Mouse (Mus musculus) cerebellum, adult 9-10 months (tissue): ENCODE measurements around the gene Ndel1.

Source experiments
- DNase-seq: peaks from one replicate; pipeline ENCODE4 v3.0.0; 2022

Gene Ndel1

DNA sequence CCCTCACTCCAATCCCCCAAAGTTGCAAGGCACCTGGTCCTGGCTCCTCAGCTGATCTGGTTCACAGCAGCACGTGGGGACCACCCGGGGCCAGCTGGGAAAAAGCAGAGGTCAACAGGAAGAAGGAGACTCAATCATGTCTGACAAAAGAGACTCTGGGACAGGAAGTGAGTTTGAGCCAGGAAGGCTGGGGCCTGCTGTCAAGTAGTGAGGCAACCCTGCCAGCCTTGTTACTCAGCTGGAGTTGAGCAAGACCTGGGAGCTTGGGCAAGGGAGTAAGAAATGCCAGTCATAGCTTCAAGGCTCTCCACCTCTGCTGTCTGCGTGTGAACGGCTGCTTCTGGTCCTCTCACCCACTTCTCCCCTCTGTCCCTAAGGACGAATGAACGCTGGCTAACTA is at the start of gene Ndel1:
Gene Ndel1, minus strand, starts transcription at position 111 of the 400 bp plus-strand sequence.
- no peak for DNase-seq

DNA sequence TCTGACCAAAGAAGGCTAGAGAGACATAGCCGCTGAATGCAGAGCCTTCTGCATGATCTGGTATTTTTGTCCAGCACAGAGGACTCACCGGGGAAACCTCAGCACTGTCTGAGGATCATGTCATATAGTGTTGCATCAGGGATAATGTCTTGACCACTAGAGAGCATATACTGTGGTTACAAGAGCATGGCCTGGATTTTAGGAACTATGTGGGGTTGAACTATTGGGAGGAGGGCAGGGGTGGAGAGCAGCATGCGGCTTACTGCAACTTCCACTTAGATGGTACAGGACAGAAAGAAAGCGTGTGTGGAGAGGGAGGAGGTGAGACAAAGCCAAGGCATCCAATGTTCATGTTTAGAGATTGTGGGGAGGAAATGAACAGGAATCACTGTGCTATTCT is 42.9 kb upstream of the Ndel1 start:
- DNase-seq = no peak

DNA sequence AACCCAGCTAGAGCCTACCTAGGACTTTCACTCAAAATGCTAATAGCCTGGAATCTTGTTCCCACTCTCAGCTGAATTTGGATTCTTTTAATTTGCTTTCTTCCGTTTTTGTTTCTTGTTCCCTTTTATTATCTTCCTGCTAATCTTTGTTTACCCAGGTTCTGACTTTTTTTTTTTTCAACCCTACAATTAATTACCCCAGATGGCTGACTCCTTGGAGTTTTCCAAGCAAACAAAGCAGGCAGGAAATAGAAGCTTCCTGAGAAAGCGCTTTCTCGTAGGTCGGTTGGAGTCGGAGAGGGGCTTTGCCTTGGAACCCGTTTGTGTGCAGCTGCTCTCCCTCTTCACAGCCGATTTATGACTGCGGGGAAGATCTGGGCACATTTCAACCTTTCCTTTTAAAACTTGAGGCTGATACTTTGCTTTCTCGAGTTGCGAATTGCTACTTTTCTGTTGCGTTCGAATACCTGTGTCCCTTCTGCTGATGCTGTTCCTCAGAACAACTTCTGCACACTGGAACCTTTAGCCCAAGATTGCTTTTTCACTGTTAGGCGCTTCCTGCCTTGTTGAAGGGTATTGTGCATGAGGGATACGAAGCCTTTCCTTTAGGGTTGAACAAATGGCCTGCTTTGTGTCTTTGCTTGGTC is 40.0 kb upstream of the Ndel1 start:
- DNase-seq = no peak

DNA sequence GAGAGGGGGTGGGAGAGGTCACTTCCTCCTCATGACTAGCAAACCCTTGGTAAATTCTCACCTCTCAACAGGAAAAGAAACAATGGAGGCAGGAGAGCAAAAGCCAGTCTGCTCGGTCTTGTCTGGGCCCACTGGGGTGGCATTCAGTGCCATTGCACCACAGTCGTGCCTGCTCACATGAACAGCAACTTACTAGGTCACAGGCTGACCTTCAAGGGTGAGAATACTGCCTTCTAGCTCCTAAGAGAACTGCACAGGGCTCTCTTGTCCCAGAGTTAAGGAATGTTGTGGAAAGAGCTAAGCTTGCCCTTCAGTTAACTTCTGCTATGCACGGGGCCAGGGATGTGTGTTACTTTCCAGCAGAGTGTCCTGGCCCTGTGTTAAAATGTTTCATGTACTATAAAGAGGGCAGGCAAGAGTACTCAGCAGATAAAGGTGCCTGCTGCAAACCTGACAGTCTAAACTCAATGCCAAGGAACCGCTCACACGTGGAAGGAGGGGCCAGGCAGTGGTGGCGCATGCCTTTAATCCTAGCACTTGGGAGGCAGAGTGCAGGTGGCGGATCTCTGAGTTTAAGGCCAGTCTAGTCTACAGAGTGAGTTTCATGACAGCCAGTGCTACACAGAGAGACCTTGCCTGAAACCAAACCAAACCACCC is 37.3 kb upstream of the Ndel1 start:
- no peak for DNase-seq

DNA sequence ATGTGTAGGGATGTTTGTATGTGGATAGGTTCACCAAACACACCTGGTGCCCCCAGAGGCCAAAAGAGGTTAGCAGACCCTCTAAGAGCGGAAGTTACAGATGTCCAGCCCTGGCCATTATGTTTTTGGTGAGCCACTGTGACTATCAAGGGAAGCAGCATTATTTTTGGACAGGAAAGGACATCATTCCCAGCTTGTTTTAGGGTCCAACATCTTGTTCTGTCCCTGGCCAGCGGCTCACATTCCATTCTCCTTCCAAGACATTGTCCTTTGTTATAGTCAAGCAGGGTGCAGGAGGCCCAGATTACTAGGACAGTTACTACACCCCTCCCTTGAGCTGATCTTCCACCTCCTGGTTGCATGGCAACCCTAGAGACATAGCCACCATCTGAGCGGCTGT is 35.6 kb upstream of the Ndel1 start:
- no peak for DNase-seq

DNA sequence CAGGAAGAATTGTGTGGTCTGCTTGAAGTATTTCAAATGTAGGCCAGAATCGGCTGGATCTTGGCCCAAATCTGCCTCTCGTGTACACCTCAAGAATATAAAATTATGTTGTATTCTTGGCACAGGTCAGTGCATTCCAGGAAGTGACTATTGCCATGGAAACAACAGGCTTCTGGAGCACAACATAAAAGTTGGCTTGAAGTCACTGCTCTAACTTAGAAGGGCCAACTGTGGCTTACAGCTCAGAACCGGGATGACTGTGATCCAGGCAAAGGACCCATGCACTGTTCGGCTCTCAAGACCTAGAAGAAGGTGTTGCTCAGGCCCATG is 34.8 kb upstream of the Ndel1 start:
- peak; percentile 16 for DNase-seq

DNA sequence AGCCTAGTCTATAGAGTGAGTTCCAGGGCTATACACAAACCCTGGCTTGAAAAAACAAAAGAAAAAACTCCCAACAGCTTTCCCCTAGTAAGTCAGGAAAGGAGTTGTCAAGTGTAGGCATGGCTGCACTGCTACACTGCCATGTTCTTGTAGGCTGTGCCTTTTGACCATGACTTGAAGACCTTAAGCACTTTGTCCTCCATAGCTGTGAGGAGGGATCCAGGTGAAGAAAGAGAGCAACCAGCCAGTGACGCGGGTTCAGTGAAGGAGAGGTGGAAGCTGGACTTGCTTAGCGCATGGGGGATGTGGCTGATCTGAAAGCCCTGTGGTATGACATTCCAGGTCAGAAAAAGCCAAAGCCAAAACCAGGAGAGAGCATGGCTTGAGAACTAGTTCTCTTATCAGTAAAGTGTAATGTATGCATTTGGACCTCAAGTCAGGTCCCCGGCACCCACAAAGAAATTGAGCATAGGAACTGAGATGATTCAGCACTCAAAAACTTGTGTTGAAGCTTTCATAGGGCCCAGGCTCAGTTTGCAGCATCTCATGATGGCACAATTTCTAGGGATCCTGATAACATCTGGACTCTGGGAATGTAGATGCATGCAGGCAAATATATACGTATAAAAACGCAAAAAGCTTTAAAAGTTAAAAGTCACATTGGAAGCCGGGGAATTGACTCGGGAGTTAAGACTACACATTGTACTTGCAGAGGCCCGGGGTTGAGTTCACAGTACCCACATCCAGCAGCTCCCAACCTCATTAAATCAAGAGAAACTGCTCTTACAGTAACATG is 34.2 kb upstream of the Ndel1 start:
- DNase-seq = no peak

DNA sequence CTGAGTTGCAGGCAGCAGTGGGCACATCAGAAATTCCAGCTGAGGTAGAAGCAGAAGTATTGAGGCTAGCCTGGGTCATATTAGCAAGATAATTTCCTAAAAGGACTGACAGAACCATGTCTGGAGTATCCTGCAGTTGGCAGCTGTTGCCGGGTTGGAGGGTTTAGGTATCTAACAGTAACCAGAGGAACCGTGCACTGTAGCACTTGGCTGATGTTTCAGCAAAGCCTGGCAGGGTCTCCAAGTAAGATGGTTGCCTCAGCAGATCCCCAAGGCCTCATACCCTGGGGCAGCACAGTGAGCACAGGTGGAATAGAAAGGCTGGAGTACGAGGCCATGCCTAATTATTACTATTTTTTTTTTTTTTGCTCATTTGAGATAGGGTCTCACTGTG is 33.5 kb upstream of the Ndel1 start:
- DNase-seq = peak; percentile 16

DNA sequence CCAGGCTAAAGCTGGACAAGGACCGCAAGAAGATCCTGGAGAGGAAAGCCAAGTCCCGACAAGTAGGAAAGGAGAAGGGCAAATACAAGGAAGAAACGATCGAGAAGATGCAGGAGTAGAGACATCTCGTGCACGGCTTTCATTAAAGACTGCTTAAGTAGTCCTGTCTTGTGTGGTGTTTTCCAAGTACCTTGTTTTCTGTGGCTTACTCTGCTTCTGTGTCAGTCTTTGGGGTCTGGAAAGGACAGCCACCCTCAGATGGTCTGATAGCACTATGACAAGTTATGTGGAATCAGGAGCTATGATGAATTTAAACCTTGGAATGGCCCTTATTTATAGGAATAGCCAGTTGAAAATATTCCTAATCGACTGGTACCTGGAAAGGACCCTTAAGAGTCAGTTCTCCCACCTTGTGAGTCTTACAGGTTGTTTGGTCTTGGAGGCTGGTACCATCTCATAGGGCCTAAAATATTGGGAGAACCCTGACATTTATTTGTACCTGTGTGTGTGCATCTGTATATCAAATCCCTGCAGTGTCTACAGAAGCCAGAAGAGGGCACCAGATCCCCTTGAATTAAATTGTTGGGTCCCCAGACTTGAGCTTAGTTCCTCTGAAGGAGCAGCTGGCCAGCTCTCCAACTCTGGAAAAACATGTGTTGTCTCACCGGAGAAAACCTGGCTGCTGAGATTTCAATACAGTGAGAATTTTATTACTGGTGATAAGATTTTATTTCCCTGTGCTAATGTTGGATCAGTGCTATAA is 32.9 kb upstream of the Ndel1 start:
- peak; percentile 87 for DNase-seq

DNA sequence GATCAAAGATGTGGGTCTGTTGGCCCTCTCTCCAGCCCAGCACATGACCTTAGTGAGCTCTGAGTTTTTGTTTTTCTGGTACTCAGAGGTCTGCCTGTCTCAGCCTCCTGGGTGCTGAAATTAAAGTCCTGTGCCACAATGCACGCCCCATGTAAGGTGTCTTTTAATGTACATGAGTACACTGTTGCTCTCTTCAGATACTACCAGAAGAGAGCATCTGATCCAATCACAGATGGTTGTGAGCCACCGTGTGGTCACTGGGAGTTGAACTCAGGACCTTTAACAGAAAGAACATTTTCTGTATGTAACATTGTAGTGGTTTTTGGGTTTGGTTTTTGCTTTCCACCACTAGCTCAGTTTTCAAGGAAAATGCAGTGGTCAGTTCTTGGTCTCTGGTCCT is 32.1 kb upstream of the Ndel1 start:
- no peak for DNase-seq

DNA sequence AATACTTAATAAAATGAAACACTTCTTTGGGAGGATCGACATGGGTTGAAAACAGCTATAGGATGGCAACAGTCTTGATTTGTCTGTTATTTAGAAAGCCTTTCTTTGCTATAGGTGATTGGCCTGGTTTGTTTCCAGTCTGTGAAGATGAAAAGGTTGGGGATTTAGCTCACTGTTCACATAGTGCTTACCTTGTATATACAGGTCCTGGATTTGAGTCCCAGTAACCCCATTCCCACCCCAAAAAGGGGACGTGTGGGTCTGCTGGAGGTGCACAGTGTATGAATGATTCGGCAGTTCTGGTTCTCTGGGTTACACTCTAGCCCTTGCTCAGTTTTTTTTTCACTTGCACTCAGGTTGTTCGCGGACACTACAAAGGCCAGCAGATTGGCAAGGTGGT is 31.2 kb upstream of the Ndel1 start:
- DNase-seq = no peak

DNA sequence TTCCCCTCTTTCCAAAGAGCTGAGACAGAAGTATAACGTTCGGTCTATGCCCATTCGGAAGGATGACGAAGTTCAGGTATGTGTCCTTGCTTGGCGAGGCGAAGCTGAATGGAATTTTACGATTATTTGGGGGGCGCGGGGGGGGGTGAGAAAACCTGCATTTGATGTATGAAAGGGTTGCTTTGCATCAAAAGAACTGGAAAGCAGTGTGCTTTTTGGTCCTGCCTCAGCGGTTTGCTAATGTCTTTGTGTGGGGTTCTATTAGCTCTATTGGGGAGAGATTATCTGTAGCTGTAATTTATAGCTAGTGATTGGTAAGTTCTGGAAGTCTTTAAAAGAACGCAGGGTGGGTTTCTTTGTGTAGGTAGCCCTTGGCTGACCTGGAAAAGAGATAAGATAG is 30.7 kb upstream of the Ndel1 start:
- no peak for DNase-seq

DNA sequence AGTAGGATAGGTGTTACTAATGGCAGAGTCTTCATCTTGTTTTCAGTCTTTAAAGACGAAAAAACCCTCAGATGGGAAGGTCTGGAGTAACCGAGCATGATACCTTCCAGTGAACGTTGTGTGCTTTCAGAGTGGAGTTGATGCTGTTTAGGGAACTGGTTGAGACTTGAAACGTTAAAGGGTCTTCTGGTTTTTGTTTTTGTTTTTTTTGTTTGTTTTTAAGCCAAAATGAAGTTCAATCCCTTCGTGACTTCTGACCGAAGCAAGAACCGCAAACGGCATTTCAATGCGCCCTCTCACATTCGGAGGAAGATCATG is 30.3 kb upstream of the Ndel1 start:
- DNase-seq = no peak

DNA sequence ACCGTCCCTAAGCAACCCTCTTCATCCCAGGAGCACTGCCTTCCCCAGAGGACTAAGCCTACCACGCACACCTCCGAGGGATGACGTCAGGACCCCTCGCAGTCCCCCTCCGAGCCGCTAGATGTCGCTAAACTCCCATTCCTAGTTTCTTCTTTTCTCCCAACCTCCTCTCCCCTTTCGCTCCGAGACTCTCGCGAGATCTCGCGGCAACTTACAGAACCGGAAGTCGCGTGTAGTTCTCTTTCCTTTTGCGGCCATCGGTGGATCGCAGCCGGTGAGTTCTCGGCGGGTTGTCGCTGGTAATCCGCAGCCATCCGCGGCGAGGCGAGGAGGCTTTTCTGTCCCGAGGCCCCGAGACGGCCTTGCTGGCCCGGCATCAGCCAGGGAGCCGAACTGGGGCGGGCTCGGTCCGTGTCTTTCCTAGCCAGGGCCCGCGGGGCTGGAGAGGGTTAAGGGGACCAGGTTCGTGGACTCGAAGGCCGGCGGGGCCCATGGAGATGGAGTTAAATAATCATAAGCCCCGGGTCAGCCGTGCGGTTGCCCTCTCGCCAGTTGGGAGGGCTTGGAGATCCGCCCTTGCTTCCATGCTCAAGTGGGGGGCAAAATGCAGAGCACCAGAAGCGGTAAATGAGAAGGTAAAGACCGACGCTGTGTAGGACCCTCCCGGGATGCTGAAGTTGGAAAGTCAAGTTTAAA is 29.8 kb upstream of the Ndel1 start, which contains the start of gene Rpl26:
Gene Rpl26, plus strand, starts transcription at position 233 of the 696 bp plus-strand sequence.
- peak; percentile 99 for DNase-seq

DNA sequence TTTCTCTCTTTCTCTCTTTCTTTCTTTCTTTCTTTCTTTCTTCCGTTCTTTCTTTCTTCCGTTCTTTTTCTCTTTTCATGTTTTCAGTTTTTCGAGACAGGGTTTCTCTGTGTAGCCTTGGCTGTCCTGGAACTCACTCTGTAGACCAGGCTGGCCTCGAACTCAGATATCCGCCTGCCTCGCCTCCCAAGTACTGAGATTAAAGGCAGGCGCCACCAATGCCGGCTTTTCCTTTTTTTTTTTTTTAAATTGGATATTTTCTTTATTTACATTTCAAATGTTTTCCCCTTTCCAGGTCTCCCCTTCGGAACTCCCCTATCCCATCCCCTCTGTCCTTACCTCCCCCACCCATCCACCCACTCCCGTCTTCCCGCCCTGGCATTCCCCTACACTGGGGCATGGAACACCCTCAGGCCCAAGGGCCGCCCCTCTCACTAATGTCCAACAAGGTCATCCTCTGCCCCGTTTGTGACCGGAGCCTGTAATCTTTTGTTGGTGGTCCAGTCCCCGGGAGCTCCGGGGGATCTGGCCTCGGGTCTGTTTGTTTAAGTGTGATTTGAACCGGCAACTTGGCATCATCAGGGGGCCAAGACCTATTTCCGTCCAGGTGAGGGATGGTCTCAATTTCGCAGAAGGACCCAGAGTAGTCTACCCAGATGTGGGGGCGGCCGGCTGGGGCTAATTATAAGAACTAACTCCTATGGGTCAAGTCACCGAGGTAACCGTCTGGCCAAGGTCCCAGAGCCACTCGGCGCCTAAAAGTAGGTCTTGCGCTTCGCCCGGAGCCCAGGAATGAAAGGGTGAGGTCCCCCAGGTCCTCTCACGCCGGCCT is 29.1 kb upstream of the Ndel1 start:
- DNase-seq = no peak

DNA sequence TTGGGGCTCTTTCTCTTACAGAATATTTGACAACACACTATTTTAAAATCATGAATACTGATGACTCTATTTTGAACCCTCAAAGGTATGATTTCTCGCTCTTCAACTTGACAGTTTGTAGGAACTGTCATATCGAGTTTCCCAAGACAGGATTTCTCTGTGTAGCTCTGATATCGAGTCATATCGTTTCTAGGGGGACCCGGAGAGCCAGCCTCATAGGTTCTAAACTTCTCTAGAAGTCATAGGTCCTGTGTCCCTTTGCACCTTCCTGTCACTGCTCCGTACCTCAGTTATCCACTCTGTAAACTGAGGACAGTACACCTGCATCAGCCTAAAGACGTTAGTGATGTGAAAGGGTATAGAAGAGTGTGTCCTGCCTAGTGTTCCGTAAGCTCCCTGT is 28.2 kb upstream of the Ndel1 start:
- no peak for DNase-seq

DNA sequence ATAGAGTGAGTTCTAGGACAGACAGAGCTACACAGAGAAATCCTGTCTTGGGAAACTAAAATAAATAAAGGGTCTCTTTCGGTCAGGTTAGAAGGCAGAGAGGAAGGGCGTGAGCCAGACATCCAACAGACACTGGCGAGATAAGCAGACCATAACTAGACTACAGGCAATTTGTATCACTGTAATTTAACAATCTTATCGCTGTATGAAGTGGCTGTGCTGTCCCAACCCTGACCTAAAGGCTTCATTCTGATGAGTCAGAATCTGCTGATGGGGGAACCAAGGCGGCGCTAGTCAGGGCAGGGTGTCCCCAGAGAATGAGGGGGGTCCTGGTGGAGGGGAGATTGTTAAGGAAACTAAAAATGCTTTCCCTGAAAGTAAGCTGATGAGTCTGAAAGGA is 27.1 kb upstream of the Ndel1 start:
- DNase-seq = no peak

DNA sequence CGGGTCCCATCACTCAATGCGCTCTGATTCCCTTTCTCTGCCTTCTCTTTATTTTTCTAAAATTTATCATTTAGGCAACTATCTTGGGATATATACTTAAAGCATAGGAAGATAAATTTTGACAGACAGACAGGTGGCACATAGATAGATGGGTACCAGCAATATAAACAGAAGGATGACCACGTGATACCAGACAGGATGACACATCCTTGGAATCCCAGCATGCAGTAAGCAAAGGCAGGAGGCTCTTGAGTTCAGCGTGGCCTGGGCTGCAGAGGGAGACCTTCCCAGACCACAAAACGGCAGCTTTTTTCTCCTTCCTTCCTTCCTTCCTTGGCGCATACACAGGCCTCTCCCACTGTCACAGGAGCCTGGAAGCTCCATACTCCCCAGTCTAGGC is 26.2 kb upstream of the Ndel1 start:
- no peak for DNase-seq

DNA sequence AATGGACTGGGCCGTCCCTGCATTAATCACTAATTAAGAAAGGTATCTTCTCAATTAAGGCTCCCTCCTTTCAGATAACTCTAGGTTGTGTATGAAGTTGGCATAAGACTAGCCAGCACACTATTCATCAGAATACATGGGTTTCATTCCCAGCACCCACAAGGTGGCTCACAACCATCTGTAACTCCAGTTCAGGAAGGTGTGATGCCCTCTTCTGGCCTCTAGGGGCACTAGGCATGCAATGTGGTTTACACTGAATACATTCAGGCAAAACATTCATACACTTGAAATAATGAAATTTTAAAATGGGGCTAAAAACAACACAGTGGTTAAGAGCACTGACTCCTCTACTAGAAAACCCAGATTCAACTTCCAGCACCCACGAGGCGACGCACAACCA is 25.5 kb upstream of the Ndel1 start:
- DNase-seq = peak; percentile 61

DNA sequence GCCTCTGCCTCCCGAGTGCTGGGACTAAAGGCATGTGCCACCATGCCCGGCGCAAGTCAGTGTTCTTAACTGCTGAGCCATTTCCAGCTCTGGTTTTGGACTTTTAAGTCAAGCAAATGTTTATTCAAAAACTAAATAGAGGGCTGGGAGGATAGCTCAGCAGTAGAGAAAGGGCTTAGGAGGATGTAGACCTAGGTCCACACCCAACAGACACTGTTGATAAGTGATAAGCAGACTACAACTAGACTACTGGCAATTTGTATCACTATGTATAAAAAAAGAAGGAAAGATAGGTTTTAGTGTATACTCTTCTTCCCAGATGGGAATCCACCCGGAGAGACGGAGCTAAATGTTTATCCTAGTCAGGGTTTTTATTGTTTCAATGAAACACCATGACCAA is 24.6 kb upstream of the Ndel1 start:
- no peak for DNase-seq

DNA sequence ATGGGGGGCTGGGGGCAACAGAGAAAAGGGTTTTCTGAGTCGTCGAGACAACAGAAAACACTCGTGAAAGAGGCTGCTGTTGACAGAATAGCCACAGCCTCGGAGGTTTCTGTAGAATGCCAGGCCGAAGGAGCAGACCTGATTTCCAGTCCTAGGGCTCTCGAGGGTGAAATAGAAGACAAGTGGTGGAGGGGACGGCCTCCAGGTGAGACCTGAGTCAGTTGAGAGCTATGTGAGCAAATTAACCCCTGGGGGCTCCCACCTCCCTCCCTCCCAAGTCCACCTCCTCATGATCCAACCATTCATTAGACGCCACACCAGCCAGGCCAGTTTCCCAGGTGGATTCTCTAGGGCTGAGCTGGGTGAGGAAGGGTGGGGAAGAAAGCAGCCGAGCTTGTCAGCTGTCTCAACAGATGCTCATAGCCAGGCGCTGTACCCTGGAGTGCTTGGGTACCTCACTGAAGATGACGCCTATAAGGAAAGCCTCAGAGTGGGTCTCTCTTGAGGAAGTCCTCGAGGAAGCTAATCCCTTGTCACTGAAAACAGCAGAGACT is 22.3 kb upstream of the Ndel1 start:
- no peak for DNase-seq
